Mouse (Mus musculus) heart, postnatal 0 days (tissue): Measurements from ENCODE around the gene Frmpd4.

ENCODE experiments used
- CTCF ChIP-seq: IDR thresholded peaks from 2 replicates; pipeline ENCODE4 v1.5.1; 2016; ENCODE audit warnings: antibody characterized with exemption, control low read depth, low read depth
- EP300 ChIP-seq: IDR thresholded peaks from 2 replicates; pipeline ENCODE4 v1.6.1; 2016; ENCODE audit warnings: antibody characterized with exemption, low read depth

- TF ChIP-seq CTCF (no peak), EP300 (no peak)
Observed at GRCm38 (mm10) chrX:168163001-168163400, 414.0 kb downstream of the Frmpd4 start.
